Mouse (Mus musculus): ENCODE measurements around the gene 2310009B15Rik.

The 2310009B15Rik gene

GRCm38 (mm10) chr1:138856101-138856950 is at the start of gene 2310009B15Rik:
TSS of gene 2310009B15Rik (minus strand) at chr1:138856852.
- peak; percentile 45 to 64 for DNase-seq (ENCODE audit: low read depth in 1 of 2, low spot score in 2 of 2)

DNA sequence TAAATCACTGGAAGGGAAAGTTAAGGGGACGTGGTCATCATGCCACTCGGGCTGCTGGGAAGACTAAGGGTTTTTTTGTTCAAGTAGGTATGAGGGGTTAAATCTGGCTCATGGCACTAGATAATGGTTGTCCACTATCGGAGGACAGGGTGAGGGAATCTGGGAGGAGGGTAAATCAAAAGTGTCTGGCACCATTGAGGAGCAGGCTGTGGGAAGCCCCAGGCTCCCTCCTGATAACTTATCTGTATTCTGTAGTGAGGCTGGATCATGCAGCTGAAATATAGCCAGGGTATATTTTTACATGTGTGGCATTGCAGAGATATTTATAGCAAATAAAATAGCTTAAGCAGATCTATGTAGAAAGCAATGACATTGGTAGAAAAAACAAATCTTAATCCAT is 49.6 kb upstream of the 2310009B15Rik start:
- no peak for DNase-seq (ENCODE audit: low read depth in 1 of 2, low spot score in 2 of 2)

DNA sequence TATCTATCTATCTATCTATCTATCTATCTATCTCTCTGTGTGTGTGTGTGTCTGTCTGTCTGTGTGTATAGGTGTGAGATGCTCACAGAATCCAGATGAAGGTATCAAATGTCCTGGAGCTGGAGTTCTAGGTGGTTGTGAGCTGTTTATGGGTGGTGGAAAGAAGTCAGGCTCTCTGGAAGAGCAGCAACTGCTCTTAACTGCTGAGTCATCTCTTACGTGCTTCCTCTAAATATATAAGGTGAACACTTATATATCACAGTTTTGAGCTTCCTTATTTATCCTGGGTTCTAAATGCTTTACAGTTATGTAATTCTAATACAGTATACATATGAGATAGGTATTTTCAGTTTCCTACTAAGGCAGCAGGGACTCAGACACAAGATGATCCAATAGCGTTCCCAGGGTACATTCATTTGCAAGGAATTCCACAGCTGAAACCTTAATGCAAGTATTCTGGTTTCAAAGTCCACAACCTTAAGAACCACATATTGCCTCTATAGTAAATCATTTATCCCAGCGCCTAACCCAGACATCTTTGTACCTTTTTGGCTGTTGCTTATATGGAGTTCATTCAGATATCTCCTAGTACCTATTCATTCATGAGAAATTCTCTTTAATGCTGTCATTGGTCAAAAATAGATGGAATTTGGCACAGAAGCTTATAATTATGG is 48.6 kb upstream of the 2310009B15Rik start:
- no peak for DNase-seq (ENCODE audit: low read depth in 1 of 2, low spot score in 2 of 2)

DNA sequence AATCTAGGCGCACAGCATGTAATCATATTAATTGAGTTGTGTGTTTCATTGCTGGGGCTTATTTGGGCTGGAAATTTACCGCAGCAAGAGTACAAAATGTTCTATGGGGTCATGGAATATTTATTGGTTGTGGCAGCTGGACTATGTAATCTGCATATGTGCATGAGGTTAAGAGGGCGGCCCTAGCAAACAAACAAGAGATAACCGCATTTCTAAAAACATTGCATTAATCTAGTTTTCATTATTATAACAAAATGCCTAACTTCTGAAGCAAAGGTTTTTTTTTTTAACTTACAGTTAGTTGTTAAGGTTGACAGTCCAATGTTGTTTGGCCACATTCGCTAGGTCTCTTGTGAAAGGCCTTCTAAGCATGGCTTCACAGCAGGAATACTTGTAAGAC is 47.2 kb upstream of the 2310009B15Rik start:
- DNase-seq (ENCODE audit: low read depth in 1 of 2, low spot score in 2 of 2) = no peak

DNA sequence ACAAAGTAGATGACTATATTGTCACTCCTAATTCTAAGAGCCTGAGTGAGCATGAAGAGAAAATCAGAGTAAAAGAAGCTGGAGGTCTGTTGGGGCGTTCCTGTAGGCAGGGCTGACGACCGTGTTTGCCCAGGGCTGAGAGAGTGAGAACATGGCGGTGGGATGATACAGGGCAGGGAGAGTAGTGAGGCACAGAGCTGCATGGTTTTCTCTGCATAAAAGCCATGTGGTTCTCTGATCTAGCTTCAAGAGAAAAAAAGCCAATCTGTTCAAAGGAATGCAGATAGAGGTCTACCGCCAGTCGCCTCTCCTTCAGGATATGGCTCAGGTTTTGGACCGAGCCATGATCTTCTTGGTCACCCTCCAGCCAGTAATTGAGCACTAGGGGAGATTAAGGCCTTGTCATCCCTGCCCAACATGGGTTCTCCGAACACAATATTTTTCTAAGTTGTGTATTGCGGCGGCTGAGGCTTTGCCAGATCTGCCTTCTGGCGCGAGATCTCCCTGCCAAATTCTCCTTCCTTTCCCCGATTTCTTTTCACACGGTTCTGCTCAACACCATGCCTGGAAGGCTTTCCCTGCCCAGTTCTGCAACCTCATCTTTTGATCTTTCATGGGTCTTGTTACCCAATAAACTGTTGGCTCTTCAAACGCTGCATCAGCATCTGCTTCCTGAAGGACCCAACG is 44.9 kb upstream of the 2310009B15Rik start:
- no peak for DNase-seq (ENCODE audit: low read depth in 1 of 2, low spot score in 2 of 2)

GRCm38 (mm10) chr1:138896088-138896487 is 39.4 kb upstream of the 2310009B15Rik start:
- DNase-seq (ENCODE audit: low read depth in 1 of 2, low spot score in 2 of 2) = no peak

DNA sequence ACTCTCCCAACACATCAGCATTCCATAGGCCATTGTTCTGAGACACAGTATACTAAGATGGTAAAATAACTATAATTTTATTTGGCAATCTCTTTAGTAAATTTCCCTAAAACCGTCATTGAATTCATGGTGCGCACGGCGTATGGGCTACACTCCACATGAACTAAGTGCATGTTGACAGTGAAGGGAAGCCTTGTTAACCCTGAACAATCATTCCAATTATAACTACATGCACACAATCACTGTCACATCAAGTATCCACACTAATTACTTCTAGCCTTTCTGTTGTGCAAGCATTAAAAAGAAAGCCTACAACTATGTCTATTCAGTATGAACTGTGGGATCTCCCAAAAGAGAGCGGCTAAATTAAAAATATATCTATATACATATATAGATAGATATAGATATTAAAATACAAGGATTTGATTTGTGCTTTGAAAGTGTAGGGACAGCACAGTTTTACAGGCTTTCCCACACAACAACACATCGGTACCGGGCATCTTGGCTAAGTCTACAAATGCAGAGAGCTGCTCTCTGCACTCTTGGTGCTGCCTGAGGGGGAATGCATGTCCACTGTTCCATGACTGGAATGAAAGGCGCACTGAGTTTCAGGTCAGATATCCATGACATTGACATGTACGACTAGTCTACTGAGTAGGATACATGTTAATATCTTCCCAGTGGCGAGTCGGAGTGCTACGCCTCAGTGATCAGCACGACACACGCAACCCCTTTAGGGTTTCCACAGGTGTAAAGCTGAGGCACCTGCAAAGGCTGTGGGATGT is 21.0 kb upstream of the 2310009B15Rik start:
- no peak for DNase-seq (ENCODE audit: low read depth in 1 of 2, low spot score in 2 of 2)

DNA sequence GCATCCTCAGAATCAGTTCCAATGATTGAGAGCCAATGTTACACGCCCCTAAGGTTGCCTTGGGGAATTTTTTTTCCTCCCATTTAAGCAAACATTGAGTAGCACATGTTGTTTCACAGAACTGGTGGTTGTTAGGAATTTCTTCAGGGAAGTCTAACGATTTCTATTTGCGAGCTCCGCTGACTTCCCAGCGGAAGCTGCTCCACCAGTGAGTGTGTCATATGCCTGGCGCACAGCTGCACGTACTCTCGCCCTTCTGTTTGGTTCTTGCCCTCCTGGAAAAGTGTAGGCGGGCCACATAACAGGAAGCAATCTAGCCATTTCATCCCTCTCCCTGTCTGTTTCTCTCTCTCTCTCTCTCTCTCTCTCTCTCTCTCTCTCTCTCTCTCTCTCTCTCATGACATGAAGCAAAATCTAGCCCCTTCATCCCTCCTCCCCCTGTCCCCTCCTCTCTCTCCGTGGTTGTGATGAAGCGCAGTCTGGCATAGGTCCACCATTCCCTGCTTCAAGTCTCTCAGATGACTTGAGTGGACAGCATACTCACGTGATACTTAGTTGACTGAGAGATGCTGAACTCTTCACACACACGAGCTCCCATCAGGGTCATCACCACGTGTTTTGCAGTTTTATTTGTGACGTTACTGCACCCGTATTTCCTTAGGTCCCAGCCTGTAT is 19.9 kb upstream of the 2310009B15Rik start:
- no peak for DNase-seq (ENCODE audit: low read depth in 1 of 2, low spot score in 2 of 2)

- no peak for DNase-seq (ENCODE audit: low read depth in 1 of 2, low spot score in 2 of 2)
These were observed 5.8 kb downstream of the 2310009B15Rik start for GRCm38 (mm10) chr1:138850823-138851222.

- DNase-seq (ENCODE audit: low read depth in 1 of 2, low spot score in 2 of 2) = no peak
These were observed 6.5 kb downstream of the 2310009B15Rik start for GRCm38 (mm10) chr1:138850161-138850539.

GRCm38 (mm10) chr1:138849531-138850160 is 7.0 kb downstream of the 2310009B15Rik start:
- DNase-seq (ENCODE audit: low read depth in 1 of 2, low spot score in 2 of 2) = no peak

GRCm38 (mm10) chr1:138848511-138849109 is 8.0 kb downstream of the 2310009B15Rik start, which contains the start of gene Lhx9:
TSS of gene Lhx9 (minus strand) at chr1:138848577.
- no peak for DNase-seq (ENCODE audit: low read depth in 1 of 2, low spot score in 2 of 2)

DNA sequence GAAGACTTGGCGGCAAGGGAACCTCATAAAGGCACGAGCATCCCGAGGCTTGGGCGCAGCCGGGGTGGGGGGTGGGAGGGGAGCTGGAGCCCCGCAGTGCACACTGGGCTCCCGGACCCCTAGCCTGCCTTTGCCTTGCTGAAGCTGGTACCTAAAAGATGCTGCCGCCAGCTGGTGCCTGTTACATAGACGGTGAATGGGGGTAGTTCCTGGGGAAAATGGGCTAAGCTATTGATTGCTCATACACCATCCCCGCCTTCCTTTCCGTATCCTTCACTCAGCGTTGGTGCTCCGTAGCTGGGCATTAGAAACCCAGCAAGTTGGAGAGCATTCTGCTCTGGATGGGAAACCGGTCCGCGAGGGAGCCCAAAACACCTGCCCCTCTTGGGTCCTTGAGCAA is 8.6 kb downstream of the 2310009B15Rik start:
- no peak for DNase-seq (ENCODE audit: low read depth in 1 of 2, low spot score in 2 of 2)

GRCm38 (mm10) chr1:138847146-138847545 is 9.5 kb downstream of the 2310009B15Rik start:
- no peak for DNase-seq (ENCODE audit: low read depth in 1 of 2, low spot score in 2 of 2)

DNA sequence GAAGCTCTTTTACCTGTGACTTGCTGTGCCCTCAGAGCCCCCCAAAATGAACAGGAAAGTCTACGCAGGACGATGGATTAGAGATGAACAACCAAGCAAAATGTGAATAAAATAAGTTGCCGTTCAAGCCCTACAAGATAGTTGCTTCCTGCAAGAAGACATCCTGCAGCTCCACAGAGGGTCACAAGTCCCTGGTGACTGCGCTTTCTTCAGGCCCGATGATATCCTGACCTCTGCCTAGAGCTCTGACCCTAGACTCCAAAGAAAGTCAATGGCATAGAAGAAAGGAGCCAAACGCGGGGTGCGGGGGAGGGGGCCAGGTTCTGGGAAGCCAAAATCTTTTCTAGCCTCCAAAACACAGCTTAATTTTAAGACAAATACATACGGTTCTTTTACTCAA is 10.1 kb downstream of the 2310009B15Rik start:
- DNase-seq (ENCODE audit: low read depth in 1 of 2, low spot score in 2 of 2) = no peak

GRCm38 (mm10) chr1:138846131-138846530 is 10.5 kb downstream of the 2310009B15Rik start:
- DNase-seq (ENCODE audit: low read depth in 1 of 2, low spot score in 2 of 2) = no peak

GRCm38 (mm10) chr1:138845481-138845880 is 11.2 kb downstream of the 2310009B15Rik start:
- DNase-seq (ENCODE audit: low read depth in 1 of 2, low spot score in 2 of 2) = no peak

GRCm38 (mm10) chr1:138844166-138844565 is 12.5 kb downstream of the 2310009B15Rik start:
- no peak for DNase-seq (ENCODE audit: low read depth in 1 of 2, low spot score in 2 of 2)

DNA sequence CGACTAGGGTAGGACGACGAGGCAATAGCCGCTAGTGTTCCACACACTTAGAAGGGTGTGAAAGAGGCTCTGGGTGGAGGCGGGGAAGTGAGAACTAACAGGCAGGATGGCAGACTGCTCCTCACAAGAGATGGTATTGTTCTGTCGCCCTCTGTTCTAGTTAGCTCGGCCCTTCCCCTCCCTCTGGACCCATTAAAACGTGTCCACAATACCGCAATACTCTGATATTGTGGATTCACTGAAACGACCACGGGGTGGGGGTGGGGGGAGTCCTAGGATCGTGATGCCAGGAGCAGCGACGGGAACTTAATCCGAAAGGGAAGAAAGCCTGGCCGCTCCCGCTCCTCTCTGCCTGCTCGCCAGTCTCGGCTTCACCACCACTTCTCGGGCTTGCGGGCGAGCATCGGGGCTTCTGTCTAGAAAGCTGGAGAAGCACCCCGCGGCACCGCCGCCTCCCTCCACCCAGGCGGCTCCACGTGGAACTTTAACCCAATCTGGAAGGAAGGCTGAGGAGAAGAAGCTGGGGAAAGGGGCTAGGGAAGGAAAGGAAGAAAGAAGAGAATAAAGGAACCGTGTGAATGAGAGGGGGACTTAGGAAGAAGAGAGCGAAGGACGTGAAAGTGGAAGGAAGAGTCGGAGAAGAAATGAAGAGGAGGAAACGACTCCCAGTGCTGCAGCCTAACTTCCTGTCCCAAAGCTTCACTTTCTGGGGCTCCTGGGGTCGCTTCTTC is 13.1 kb downstream of the 2310009B15Rik start:
- no peak for DNase-seq (ENCODE audit: low read depth in 1 of 2, low spot score in 2 of 2)

Data from monocyte, adult 2 months (primary cell).